Mouse (Mus musculus) forebrain, embryonic 10.5 days (tissue): ENCODE results near the gene Mlxip. TPM values are rescaled to one million over a fixed set of nuclear protein-coding genes. Genes with fewer than 3 reads are reported as not detected.

Source experiments
- DNase-seq: peaks from one replicate; pipeline ENCODE4 v3.0.0-alpha.2; 2017; ENCODE audit warnings: low spot score; ENCODE audit errors: extremely low spot score
- H3K27ac ChIP-seq: fragments of 300-500 bp; sonication (generic); 2 replicates; pipeline ENCODE4 v1.5.1; 2016; ENCODE audit warnings: mild to moderate bottlenecking
- H3K27me3 ChIP-seq: fragments of 300-500 bp; sonication (generic); 2 replicates; pipeline ENCODE4 v1.6.1; 2016; ENCODE audit warnings: mild to moderate bottlenecking; ENCODE audit not compliant: poor library complexity, severe bottlenecking
- H3K36me3 ChIP-seq: fragments of 300-500 bp; sonication (generic); replicated peaks from 2 replicates; pipeline ENCODE4 v1.6.1; 2016; ENCODE audit warnings: mild to moderate bottlenecking, moderate library complexity
- H3K4me1 ChIP-seq: fragments of 300-500 bp; sonication (generic); 2 replicates; pipeline ENCODE4 v1.6.1; 2016
- H3K4me3 ChIP-seq: fragments of 300-500 bp; sonication (generic); 2 replicates; pipeline ENCODE4 v1.5.1; 2016; ENCODE audit warnings: mild to moderate bottlenecking, moderate library complexity
- H3K9me3 ChIP-seq: fragments of 300-500 bp; sonication (generic); 2 replicates; pipeline ENCODE4 v1.6.1; 2016; ENCODE audit warnings: mild to moderate bottlenecking, moderate library complexity
- WGBS: fragments of 180-500 bp; shearing (Covaris S2); methylation state at CpG from one replicate; pipeline ENCODE4 v1.1.7; 2016; 5-methylcytosine and 5-hydroxymethylcytosine counted together
- polyA plus RNA-seq: library from polyadenylated mRNA; unstranded; fragments of >200 nt; fragmentation: Nextera tagmentation; extraction: Ambion mirVana; gene quantifications from 2 replicates; pipeline ENCODE4 v1.2.1, GENCODE M21; 2016

Mlxip gene
- polyA plus RNA-seq, 1 experiment from 2014 or later: 17.9 TPM

- no peaks in the 10 kb centered on the region for H3K27me3 ChIP-seq
- no peaks in the 10 kb centered on the region for H3K9me3 ChIP-seq
- DNase-seq: peak; percentile 58
- H3K27ac ChIP-seq: no peak overlapping the region
- WGBS: 79% methylated on average over 13 of the region's 13 CpGs
- H3K4me3 ChIP-seq: no peak overlapping the region
- H3K4me1 ChIP-seq: no peaks in the 10 kb centered on the region
- peaks cover 100% of the 10 kb centered on the region for H3K36me3 ChIP-seq
Observed at GRCm38 (mm10) chr5:123368869-123369488, 25.6 kb upstream of the Mlxip start.

DNA sequence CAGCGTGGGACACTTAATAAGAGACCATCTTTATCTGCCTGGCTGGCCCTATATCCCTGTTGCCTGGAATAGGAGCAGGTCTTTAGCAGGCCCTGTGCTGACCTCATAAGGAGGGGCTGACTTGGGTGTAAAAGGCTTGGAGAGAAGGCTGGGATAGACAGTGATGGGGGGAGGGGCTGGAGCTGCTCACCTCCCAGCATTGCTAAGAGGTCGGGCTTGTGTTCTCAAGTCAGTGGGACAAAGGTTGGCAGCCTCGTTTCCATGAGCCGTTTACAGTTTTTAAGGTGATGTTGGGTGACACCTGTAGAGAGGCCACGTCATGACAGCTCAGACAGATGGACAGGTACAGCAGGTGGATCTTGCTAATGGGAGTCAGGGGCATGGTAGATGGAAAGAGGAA is 24.5 kb upstream of the Mlxip start:
- Histone ChIP-seq H3K4me1 (no peaks in the 10 kb centered on the region), H3K27ac (no peak overlapping the region), H3K27me3 (no peaks in the 10 kb centered on the region), H3K4me3 (no peak overlapping the region), H3K36me3 (peaks cover 100% of the 10 kb centered on the region), H3K9me3 (no peaks in the 10 kb centered on the region)
- 91% methylated on average over 5 of the region's 5 CpGs for WGBS
- no peak for DNase-seq

DNA sequence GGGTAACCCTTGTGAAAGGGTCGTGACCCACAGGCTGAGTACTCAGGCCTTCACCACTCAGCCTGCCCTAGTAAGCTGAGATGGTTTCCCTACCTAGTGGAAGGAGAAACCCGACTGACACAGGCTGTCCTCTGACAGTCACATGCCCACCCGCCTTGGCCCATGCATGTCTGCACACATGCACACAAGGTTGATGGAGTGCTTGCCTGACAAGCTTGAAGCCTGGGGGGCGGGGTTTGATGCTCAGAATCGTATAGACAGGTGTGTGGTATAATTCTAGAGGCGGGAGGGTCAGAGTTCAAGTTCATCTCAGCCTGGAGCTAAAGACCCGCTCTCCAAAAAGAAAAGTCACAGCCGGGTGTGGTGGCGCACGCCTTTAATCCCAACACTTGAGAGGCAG is 19.3 kb upstream of the Mlxip start:
- WGBS: 94% methylated on average over 10 of the region's 10 CpGs
- no peak for DNase-seq
- Histone ChIP-seq H3K27ac (no peak overlapping the region), H3K4me1 (peaks cover 19% of the 10 kb centered on the region; the same call in 1 of the 2 replicates), H3K9me3 (no peaks in the 10 kb centered on the region), H3K36me3 (peaks cover 65% of the 10 kb centered on the region), H3K27me3 (no peaks in the 10 kb centered on the region), H3K4me3 (no peak overlapping the region)

DNA sequence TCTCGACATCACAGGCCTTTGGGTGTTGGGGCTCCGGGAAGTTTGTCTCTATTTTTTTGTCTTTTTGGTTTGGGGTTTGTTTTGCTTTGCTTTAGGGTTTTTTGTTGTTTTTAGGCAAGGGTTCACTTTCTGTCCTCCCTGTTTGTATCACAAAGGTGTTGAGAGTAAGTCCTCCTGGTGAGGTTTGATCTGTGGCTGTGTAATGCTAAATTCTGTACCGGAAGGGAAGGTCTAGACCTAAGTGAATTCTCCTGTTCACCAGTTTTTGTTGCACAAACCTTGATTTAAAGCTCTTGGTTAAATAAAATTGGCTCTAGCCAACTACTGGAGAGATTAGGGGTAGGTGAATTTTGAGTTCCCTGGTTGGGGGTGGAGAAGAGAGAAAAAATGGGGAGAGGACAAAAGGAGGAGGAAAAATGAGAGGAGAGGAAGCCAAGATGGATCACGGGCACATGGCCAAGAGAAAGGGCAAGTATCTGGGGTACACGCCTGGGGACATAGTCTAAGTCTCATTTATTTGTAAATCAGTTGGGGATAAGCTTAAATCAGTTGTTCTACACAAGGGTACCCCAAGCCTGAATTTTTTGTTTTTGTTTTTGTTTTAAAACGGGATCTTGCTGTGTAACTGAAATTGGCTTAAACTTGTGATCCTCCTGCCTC is 18.7 kb upstream of the Mlxip start:
- WGBS: 92% methylated on average over 6 of the region's 6 CpGs
- H3K27me3 ChIP-seq: peaks cover under 1% of the 10 kb centered on the region; the same call in 1 of the 2 replicates
- H3K4me3 ChIP-seq: no peak overlapping the region
- H3K27ac ChIP-seq: no peak overlapping the region
- peaks cover 58% of the 10 kb centered on the region for H3K36me3 ChIP-seq
- H3K9me3 ChIP-seq: no peaks in the 10 kb centered on the region
- peaks cover 19% of the 10 kb centered on the region; the same call in 1 of the 2 replicates for H3K4me1 ChIP-seq
- no peak for DNase-seq

- DNase-seq: no peak
- Histone ChIP-seq H3K27me3 (peaks cover 5% of the 10 kb centered on the region), H3K36me3 (peaks cover 52% of the 10 kb centered on the region), H3K4me1 (peaks cover 19% of the 10 kb centered on the region; the same call in 1 of the 2 replicates), H3K27ac (no peak overlapping the region), H3K4me3 (no peak overlapping the region), H3K9me3 (no peaks in the 10 kb centered on the region)
- 83% methylated on average over 10 of the region's 10 CpGs for WGBS
Observed at GRCm38 (mm10) chr5:123376569-123376968, 18.0 kb upstream of the Mlxip start.

GRCm38 (mm10) chr5:123377120-123377955 is 17.3 kb upstream of the Mlxip start:
- peaks cover 25% of the 10 kb centered on the region for H3K4me1 ChIP-seq
- no peaks in the 10 kb centered on the region for H3K9me3 ChIP-seq
- peaks cover 44% of the 10 kb centered on the region for H3K36me3 ChIP-seq
- no peak overlapping the region for H3K4me3 ChIP-seq
- peak; percentile 62 for DNase-seq
- WGBS: 73% methylated on average over 15 of the region's 15 CpGs
- peaks cover 5% of the 10 kb centered on the region for H3K27me3 ChIP-seq
- H3K27ac ChIP-seq: no peak overlapping the region

DNA sequence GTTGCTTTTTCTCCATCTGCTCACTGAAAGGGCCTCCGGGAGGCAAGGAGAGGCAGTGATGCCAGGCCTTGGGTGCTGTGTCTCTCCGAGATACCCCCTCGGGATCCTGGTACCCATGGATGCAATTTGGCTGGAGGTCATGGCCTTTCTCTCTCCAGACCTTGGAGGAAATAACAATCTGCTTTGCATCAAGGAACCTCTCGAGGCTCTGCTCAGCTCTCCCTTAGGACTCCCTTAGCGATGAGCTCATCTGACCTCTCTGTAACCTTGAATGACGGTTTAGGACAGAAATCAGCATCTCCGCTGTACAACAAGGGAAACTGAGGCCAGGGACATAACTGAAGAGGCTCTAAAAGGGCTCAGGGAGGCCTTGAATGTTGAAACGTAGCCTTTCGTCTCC is 15.9 kb upstream of the Mlxip start:
- Histone ChIP-seq H3K4me1 (peaks cover 25% of the 10 kb centered on the region), H3K4me3 (no peak overlapping the region), H3K27me3 (peaks cover 5% of the 10 kb centered on the region), H3K9me3 (no peaks in the 10 kb centered on the region), H3K27ac (no peak overlapping the region), H3K36me3 (peaks cover 30% of the 10 kb centered on the region)
- 78% methylated on average over 9 of the region's 9 CpGs for WGBS
- DNase-seq: no peak

DNA sequence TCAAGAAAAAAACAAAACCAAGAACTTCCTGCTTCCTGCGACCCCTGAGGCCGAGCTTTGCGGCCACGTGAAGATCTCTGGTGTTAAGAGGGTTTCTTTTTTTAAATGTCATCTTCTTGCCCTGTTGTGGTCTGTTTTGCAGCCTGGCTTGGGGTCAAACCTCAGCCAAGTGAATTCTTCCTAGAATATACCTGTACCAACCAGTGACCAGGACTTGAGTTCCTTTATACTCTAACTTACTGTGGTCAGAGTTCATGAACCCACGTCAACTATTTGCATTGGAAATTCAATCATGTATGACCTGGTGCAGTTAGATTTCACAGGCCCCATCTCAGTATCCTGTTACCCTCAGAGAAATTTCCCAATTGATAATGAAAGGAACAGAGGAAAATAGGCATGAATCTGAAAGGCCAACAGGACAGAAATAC is 15.1 kb upstream of the Mlxip start:
- Histone ChIP-seq H3K4me3 (no peak overlapping the region), H3K9me3 (no peaks in the 10 kb centered on the region), H3K4me1 (peaks cover 25% of the 10 kb centered on the region), H3K27ac (no peak overlapping the region), H3K27me3 (peaks cover 5% of the 10 kb centered on the region), H3K36me3 (peaks cover 22% of the 10 kb centered on the region)
- no peak for DNase-seq
- WGBS: 62% methylated on average over 5 of the region's 5 CpGs

GRCm38 (mm10) chr5:123381968-123382367 is 12.6 kb upstream of the Mlxip start:
- Histone ChIP-seq H3K27me3 (peaks cover 5% of the 10 kb centered on the region), H3K9me3 (no peaks in the 10 kb centered on the region), H3K4me1 (peaks cover 25% of the 10 kb centered on the region), H3K4me3 (no peak overlapping the region), H3K27ac (no peak overlapping the region), H3K36me3 (0 out of 2 replicates have a peak, but pooled peaks cover 3% of the 10 kb centered on the region)
- no peak for DNase-seq
- WGBS: 40% methylated on average over 20 of the region's 20 CpGs

DNA sequence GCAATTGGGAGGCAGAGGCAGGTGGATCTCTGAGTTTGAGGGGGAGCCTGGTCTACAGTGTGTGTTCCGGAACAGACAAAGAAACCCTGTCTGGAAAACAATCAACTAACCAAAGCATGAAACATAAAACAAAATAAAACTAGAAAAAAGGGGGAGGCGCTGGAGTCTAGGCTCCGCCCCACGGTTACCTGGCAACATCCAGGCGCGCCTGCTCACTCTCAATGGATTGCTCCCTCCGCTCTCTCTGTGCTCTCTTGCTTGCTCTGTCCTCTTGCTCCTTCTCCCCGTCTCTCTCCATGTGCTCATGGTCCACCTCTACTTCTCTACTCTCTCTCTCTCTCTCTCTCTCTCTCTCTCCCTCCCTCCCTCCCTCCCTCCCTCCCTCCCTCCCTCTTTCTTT is 11.9 kb upstream of the Mlxip start:
- no peak for DNase-seq
- H3K9me3 ChIP-seq: no peaks in the 10 kb centered on the region
- 90% methylated on average over 8 of the region's 8 CpGs for WGBS
- H3K27me3 ChIP-seq: peaks cover 5% of the 10 kb centered on the region
- H3K36me3 ChIP-seq: no peaks in the 10 kb centered on the region
- peaks cover 23% of the 10 kb centered on the region for H3K4me1 ChIP-seq
- no peak overlapping the region for H3K4me3 ChIP-seq
- no peak overlapping the region for H3K27ac ChIP-seq

DNA sequence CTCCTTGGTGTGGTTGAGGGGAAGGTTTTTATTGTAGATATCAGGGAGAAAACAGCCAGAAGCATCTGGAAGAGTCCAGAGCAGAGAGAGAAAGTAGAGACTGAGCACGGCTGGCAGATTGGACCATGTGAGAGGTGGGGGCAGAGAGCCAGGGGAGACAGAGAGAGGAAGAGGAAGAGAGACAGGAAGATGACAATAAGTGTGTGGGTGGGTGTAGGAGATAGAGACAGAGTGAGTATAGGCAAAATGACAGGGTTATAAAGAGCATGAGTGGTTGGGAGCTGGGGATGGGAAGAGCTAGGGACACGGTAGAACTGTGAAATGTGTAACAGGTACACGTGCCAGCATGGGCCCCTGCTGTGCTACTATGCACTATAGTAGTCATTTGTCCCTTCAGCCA is 6.1 kb upstream of the Mlxip start:
- WGBS: 27% methylated on average over 3 of the region's 3 CpGs
- no peak overlapping the region for H3K27ac ChIP-seq
- H3K9me3 ChIP-seq: no peaks in the 10 kb centered on the region
- H3K4me3 ChIP-seq: no peak overlapping the region
- H3K27me3 ChIP-seq: no peaks in the 10 kb centered on the region
- no peak for DNase-seq
- no peaks in the 10 kb centered on the region for H3K36me3 ChIP-seq
- peaks cover 37% of the 10 kb centered on the region for H3K4me1 ChIP-seq

DNA sequence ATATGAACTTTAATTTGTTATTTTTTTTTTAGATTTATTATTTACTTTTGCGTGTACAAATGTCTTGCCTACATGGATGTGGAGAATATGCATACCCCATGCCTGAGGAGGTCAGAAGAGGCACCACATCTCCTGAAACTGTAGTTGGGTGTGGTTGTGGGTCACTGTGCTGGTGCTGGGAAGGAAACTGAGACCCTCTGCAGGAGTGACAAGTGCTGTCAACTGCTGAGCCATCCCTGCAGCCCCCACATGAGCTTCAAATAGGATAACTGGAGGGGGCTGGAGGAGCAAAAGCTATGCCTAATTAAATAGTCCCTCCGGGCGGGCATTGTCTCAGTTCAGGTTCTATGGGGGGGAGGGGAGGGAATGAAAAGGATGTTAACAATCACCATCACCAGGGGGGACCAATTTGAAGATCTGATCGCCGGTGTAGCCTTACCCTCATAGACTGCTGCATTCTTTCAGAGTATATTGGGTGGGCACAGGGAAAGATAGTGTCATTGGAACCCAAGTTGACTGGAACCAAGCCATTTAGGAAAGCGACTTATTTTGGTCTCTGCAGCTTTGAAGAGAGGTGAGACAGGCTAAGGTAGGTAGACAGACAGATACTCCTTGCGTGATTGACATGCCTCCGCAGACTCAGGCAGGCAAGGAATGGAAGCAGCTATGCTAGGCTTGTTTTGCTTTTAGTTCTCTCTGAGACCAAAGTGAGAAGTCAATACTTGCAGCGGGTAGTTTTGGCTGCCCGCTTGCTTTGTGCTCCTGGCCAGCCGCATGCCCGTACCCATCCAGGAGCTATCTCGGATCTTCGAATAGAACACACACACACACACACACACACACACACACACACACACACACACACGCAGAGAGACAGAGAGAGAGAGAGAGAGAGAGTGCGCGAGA is 3.8 kb upstream of the Mlxip start:
- no peaks in the 10 kb centered on the region for H3K27me3 ChIP-seq
- H3K9me3 ChIP-seq: no peaks in the 10 kb centered on the region
- no peaks in the 10 kb centered on the region for H3K36me3 ChIP-seq
- 3% methylated on average over 16 of the region's 17 CpGs for WGBS
- DNase-seq: no peak
- peaks cover 54% of the 10 kb centered on the region for H3K4me1 ChIP-seq
- peak overlapping the region; percentile 71 for H3K27ac ChIP-seq
- peak overlapping the region; percentile 52 for H3K4me3 ChIP-seq
